In genomic region chr15:31452336-31453097, GRCm38 (mm10) we compare ENCODE assay signal across 8 mouse cellular contexts. TPM values are rescaled to one million over a fixed set of nuclear protein-coding genes. Genes with fewer than 3 reads are reported as not detected.
DNase-seq lines count a peak whose midpoint lies in the region; ATAC-seq and TF ChIP-seq lines count a peak whose summit lies in the region.

No protein-coding gene starts in this region.

- no peak for ATAC-seq in embryonic facial prominence, embryonic 15.5 days (ENCODE audit: insufficient number of reproducible peaks, low FRiP score, low TSS enrichment, low read depth)
- ATAC-seq in neural tube, embryonic 12.5 days (ENCODE audit: low FRiP score, low read depth): no peak
- ATAC-seq in cerebellum, adult (ENCODE audit: insufficient number of reproducible peaks, low FRiP score, low TSS enrichment): no peak

- peak overlapping the region; percentile 56 for H3K4me3 ChIP-seq in layer of hippocampus, adult 2 months
- peak overlapping the region; percentile 70 for H3K4me3 ChIP-seq in embryonic facial prominence, embryonic 15.5 days (replicated peaks)
- H3K4me3 ChIP-seq in limb, embryonic 10.5 days: peak overlapping the region; percentile 70
- H3K4me3 ChIP-seq in neural tube, embryonic 12.5 days: peak overlapping the region; percentile 54

- H3K4me1 ChIP-seq in embryonic facial prominence, embryonic 15.5 days: peaks cover 11% of the 10 kb centered on the region
- H3K4me1 ChIP-seq in limb, embryonic 10.5 days: peaks cover 33% of the 10 kb centered on the region
- peaks cover 4% of the 10 kb centered on the region; the same call in 1 of the 2 replicates for H3K4me1 ChIP-seq in neural tube, embryonic 12.5 days

- TF ChIP-seq CTCF in layer of hippocampus, adult 2 months (conservative IDR thresholded peaks at IDR 0.05): no peak

- H3K9me3 ChIP-seq in embryonic facial prominence, embryonic 15.5 days (replicated peaks): no peaks in the 10 kb centered on the region
- no peaks in the 10 kb centered on the region for H3K9me3 ChIP-seq in limb, embryonic 10.5 days (replicated peaks)
- H3K9me3 ChIP-seq in neural tube, embryonic 12.5 days: no peaks in the 10 kb centered on the region

- no peak overlapping the region for H3K9ac ChIP-seq in embryonic facial prominence, embryonic 15.5 days
- H3K9ac ChIP-seq in neural tube, embryonic 12.5 days: peak overlapping the region; percentile 69

- 44% methylated on average over 18 of the region's 18 CpGs for WGBS in embryonic facial prominence, embryonic 15.5 days
- 58% methylated on average over 18 of the region's 18 CpGs for WGBS in limb, embryonic 10.5 days
- 59% methylated on average over 18 of the region's 18 CpGs for WGBS in neural tube, embryonic 12.5 days

- H3K4me2 ChIP-seq in embryonic facial prominence, embryonic 15.5 days (replicated peaks): peak overlapping the region; percentile 87
- peak overlapping the region; percentile 73 for H3K4me2 ChIP-seq in neural tube, embryonic 12.5 days (replicated peaks)

- peak overlapping the region; percentile 96 for H3K27ac ChIP-seq in layer of hippocampus, adult 2 months
- H3K27ac ChIP-seq in embryonic facial prominence, embryonic 15.5 days (replicated peaks): no peak overlapping the region
- peak overlapping the region; percentile 92; the same call in 1 of the 2 replicates for H3K27ac ChIP-seq in limb, embryonic 10.5 days
- no peak overlapping the region for H3K27ac ChIP-seq in neural tube, embryonic 12.5 days

- no peak for DNase-seq in layer of hippocampus, adult 2 months (ENCODE audit: low spot score in 2 of 2)
- DNase-seq in layer of hippocampus, postnatal 25 days (ENCODE audit: extremely low spot score in 1 of 2, low spot score in 1 of 2): no peak
- peak; percentile 35 for DNase-seq in limb, embryonic 10.5 days (ENCODE audit: low spot score)
- no peak for DNase-seq in left cerebral cortex, adult 9 months (ENCODE audit: low spot score in 2 of 2)
- DNase-seq in kidney, postnatal 10 days: no peak

- H3K27me3 ChIP-seq in embryonic facial prominence, embryonic 15.5 days: no peaks in the 10 kb centered on the region
- no peaks in the 10 kb centered on the region for H3K27me3 ChIP-seq in limb, embryonic 10.5 days (ENCODE audit: low read depth, poor library complexity, severe bottlenecking)
- no peaks in the 10 kb centered on the region; the same call in 1 of the 2 replicates for H3K27me3 ChIP-seq in neural tube, embryonic 12.5 days (replicated peaks)

- H3K36me3 ChIP-seq in embryonic facial prominence, embryonic 15.5 days: no peaks in the 10 kb centered on the region
- H3K36me3 ChIP-seq in limb, embryonic 10.5 days: peaks cover 9% of the 10 kb centered on the region
- H3K36me3 ChIP-seq in neural tube, embryonic 12.5 days: peaks cover 4% of the 10 kb centered on the region; the same call in 1 of the 2 replicates

RNA-seq across cellular contexts. Expression of gene Ropn1l, which starts 1.0 kb away (rescaled TPM):
- 1 to 10 TPM in 1 of 2 experiments, under 1 TPM in 1; 0.88 to 1.2 TPM for total RNA-seq in layer of hippocampus, adult 2 months (2021)
- 1 to 10 TPM; 1.3 to 1.5 TPM for total RNA-seq in layer of hippocampus, postnatal 25 days (2021)
- 3.6 and 5.8 TPM in 2 replicates for polyA plus RNA-seq in embryonic facial prominence, embryonic 15.5 days (2015; fragmentation: Nextera tagmentation; extraction: Ambion mirVana)
- polyA plus RNA-seq in limb, embryonic 10.5 days (2016; fragmentation: Nextera tagmentation; extraction: Ambion mirVana): 2.7 and 4.7 TPM in 2 replicates
- 1.6 and 2.5 TPM in 2 replicates for polyA plus RNA-seq in neural tube, embryonic 12.5 days (2016; fragmentation: Nextera tagmentation; extraction: Ambion mirVana)

Comparison
In these comparisons a context has a peak if more than half of its experiments do, and no peak if none do; other contexts are left out.
1. H3K27ac ChIP-seq: peak in layer of hippocampus, adult 2 months (single experiment) and limb, embryonic 10.5 days (single experiment); none in embryonic facial prominence, embryonic 15.5 days (single experiment) and neural tube, embryonic 12.5 days (single experiment).
2. Peak in every context shown above with its lines, with median percentiles within 50 percentile points of each other: H3K4me3 ChIP-seq.